Mouse (Mus musculus) spleen, adult 18-20 months (tissue): ENCODE data around the gene Zbed6.

ENCODE experiments used
- DNase-seq, 2 experiments: peaks; one replicate each; pipeline ENCODE4 v3.0.0; 2022; ENCODE audit warnings: mixed read lengths in 2 of 2

The Zbed6 gene

DNA sequence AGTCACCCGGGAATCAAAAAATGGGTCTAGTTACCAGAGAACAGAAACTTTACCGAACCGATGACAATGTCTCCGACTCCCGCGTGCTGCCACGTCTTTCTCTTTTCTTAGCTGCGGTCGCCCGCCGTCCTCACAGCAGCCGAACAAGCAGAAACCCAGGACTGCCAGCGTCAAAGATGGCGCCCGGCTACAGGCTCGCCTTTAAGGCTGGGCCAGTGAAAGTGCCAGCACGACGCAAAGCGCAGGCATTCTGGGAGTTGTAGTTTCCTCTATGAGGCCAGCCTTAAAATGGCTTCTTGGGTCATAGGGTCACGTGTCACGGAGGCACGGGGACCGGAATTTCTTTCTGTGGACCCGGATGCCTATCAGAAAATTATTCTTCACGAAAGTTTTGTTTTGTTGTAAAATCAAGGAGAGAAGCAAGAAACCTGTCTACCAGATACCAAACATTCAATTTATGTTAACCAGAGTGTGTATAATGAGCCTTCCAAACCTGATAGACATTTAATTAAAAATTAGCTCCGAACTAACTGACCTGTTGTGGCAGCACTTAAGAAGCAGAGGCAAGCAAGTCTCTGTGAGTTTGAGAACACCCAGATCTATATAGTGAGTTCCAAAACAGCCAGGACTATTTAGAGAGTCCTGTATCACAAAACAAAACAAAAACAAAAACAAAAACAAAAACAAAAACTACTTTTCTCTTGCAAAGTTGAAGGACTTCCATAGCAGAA lies 683 bp upstream of the Zbed6 start, which contains the start of gene Gm38394:
TSS of gene Gm38394 (minus strand) at position 116 of the 731 bp plus-strand sequence.
- DNase-seq = peak; percentile 82 to 83

GRCm38 (mm10) chr1:133658878-133659277 lies 1.8 kb downstream of the Zbed6 start:
- DNase-seq = no peak

DNA sequence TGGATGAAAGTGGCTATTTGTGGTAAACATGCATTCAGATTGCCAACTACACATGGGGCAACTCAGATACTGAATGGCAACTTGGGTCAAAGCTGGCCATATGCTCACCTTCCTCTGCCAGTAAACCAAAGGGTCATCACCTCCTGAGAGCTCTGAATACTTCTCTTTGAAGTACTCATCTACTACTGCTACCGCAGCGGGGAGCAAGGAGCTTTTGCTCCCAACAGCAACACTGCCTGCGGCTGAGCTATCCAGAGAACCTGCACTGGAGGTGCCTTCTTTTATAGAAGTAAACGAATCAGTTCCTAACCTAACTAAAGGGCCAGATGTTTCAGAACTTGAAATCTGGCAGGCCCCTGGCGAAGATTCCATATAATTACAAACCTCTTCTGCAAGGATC lies 3.9 kb downstream of the Zbed6 start:
- no peak for DNase-seq

GRCm38 (mm10) chr1:133653033-133653432 lies 7.7 kb downstream of the Zbed6 start:
- DNase-seq = no peak

DNA sequence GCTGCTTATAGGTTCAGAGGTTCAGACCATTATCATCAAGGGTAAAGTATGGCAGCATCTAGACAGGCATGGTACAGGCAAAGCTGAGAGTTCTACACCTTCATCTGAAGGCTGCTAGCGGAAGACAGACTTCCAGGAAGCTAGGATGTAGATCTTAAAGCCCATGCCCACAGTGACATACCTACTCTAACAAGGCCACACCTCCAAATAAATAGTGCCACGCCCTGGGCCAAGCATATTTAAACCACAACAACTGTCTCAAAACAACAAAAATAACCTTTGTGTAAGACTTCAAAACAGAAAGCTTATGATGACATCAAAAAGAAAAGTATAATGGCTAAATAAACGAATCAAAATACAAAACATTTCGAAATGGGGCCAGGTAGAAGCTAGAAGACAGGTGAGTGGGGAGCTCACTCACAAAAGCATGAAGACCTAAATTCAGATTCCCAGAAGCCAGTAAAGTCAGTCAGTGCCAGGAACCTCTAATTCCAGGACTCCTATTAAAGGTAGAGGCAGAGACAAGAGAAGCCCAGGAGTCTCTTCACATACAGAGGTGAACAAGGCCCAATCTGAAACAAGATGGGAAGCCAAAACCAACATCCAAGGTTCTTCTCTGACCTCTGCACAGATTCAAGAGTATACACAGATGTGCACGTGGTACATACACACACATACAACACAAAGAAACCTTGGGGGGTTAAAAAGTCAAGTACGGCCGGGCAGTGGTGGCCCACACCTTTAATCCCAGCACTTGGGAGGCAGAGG lies 10.2 kb downstream of the Zbed6 start:
- DNase-seq = no peak

DNA sequence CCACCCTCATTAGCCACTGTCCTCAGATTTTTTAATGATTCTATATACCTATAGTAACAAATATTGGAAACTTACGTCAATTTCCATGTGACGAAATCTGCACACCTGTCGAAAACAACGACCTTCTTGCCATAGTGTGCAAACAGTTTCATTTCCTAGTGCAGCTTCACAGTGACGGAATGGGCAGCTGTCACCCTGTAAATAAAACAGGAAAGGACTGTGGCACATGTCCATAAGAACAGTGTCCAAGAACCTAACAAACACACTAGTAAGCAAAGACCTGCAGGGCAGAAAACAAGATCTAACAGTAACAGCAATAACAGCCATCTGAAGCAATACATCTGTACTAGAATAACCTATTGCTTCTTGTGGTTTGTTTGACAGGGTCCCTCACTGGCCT lies 15.0 kb downstream of the Zbed6 start:
- no peak for DNase-seq

DNA sequence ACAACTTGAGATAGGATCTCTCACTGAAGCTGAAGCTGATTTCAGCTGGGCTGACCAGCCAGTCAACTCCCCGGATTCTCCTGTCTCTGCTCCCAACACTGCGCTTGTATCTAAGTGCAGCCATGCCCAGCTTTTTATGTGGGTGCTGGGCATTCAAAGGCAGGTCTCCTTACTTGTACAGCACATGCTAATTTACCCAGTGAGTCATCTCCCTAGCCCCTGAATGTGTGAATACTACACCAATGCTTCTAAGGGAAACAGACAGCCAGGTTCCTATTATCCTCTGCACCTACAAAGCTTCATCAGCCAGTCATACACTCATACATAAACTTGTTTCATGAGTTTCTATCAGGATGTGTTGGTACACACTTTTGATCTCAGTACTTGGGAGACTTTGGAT lies 19.5 kb downstream of the Zbed6 start:
- DNase-seq = no peak

DNA sequence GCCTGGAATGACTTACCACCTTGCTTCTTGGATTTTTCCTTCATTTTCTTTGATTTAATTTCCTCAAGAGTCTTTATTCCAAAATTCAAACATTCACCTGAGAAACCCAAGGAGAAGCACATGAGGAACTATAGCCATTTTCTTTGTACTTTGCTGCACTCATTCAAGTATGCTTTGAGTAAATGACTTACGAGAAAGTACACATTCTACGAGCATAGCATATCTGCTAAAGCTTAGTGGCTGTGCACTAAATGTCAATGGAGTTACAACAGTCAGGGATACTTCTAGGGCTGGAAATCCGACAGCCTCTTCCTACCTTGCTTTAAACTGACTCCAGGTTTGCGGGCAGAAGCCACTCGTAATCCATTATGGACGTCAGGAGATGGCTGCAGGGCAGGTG lies 22.2 kb downstream of the Zbed6 start:
- no peak for DNase-seq

GRCm38 (mm10) chr1:133632168-133632567 lies 28.5 kb downstream of the Zbed6 start:
- DNase-seq = no peak

- DNase-seq = no peak
These were observed 35.6 kb downstream of the Zbed6 start for GRCm38 (mm10) chr1:133625052-133625451.

DNA sequence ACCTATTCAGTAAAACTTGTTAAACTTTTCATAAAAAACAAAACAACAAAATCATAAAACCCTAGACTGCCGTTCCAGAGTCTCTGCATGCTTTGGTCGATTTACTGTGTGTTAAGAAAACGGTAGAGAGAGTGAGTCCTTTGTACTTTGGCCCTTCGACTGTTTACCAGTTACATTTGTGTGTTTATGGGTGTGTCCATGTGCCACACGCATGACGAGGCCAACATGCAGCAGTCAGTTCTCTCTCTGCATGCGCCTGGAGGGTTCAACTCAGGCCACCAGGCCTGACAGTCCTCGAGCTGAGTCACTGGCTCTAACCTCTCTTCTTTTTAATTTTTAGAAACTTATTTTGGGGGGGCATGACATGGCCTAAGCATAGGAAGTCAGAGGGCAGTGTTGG lies 42.4 kb downstream of the Zbed6 start:
- DNase-seq = no peak

DNA sequence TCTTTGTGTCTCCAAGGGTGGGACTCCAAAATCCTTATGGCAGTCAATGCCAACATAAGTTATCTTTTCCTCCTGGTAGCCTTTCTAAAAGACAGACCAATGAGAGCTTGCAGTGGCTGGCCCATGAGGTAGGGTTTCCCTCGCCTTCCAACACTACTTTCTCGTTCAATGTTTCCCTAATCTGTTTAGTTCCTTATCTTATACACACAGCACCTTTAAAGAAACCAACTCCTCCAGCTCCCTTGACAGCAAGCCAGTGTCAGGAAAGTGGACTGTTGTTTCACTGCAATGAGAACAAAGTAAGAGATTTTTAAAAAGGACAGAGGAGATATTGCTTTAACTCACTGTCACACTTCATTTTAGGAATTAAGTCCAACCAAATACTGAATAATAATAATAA lies 42.8 kb downstream of the Zbed6 start:
- no peak for DNase-seq

GRCm38 (mm10) chr1:133613817-133614216 lies 46.9 kb downstream of the Zbed6 start:
- peak in 1 of 2 experiments; percentile 13 for DNase-seq

- DNase-seq = no peak
These were observed 49.2 kb downstream of the Zbed6 start for GRCm38 (mm10) chr1:133611436-133611835.

- DNase-seq = no peak
These were observed 50.1 kb downstream of the Zbed6 start for GRCm38 (mm10) chr1:133610601-133611000.

DNA sequence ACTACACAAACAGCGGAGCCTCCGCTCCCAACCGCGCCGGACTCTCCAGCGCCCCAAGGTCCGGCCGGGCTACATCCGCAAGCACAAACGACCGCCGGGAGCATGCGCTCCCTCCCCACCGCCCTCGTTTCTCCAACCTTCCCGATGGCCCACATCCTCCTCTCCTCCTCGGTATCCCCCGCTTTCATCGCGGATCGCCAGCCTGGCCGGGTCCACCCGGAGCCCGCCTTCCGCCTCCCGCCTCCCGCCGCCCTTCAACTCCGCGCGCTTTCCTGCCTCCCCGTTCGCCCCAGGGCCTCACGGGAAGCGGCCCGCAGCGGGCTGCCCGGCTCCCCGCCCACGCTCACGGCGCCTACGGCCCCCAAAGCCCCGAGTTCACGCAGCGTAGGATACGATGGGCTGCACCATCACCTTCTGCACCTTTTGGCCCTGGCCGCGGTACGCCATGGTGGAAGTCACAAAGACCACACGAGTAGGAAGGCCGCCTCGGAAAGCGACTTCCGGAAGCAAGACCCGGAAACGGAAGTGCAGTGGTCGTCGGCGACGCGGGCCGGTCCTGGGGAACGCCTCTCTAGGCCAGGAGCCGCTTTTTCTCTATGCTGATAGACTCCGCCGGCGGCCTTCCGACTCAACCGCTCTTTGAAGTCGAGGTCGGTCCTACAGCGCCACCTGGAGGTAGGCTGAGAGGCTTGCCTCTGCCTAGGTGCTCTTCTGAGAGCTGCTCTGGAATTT lies 50.7 kb downstream of the Zbed6 start, which contains the start of gene Snrpe:
TSS of gene Snrpe (minus strand) at position 521 of the 732 bp plus-strand sequence.
- peak; percentile 91 to 92 for DNase-seq
